Mouse (Mus musculus) neutrophil, adult 59 days (primary cell): ENCODE results near the gene Actr6. TPM values are rescaled to one million over a fixed set of nuclear protein-coding genes. Genes with fewer than 3 reads are reported as not detected.

Source experiments
- total RNA-seq, 2 experiments: library from RNA; stranded (reverse); gene quantifications; 1 replicate in 1 of 2; 2 replicates in 1 of 2; pipeline ENCODE4 v1.2.4; 2023

Actr6 gene
- total RNA-seq = 10 to 100 TPM; 15.5 to 18.9 TPM

DNA sequence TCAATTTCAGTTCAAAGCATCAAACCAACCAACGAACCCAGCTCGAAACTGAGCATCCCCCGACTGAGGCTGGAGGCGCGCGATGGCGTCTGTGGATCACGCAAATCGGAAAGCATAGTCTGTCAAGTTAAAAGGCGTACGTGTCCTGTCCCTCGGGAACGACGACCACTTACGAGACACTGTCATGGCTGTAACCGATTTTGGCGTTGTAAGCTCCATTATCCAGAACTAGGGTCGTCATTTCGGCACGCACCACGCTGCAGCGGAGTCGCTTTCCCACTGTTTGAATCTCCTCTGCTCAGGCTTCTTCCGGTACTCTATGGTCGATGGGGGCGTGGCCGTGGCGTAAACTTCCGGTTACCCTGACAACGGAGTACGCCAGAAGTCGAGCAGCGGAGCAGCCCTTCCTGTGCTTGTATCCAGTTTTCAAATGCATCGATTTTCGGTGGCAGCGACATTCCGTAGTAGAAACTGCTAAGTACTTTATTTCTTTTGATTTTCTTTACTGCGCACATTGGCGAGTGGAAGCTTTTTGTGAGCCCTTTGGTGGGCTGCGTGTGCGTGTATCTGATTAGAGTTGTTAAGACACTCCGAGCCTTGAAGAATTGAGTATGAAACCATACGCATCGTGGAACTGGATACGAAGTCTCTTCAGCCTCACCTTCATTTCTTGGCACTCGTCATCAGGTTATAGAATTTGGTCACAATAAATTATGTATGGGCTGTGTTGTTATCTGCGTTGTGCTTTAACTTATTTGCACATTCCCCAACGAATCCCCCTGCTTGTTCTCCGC lies at the start of gene Actr6:
Actr6 (minus strand) TSS at position 295 of the 794 bp plus-strand sequence.

DNA sequence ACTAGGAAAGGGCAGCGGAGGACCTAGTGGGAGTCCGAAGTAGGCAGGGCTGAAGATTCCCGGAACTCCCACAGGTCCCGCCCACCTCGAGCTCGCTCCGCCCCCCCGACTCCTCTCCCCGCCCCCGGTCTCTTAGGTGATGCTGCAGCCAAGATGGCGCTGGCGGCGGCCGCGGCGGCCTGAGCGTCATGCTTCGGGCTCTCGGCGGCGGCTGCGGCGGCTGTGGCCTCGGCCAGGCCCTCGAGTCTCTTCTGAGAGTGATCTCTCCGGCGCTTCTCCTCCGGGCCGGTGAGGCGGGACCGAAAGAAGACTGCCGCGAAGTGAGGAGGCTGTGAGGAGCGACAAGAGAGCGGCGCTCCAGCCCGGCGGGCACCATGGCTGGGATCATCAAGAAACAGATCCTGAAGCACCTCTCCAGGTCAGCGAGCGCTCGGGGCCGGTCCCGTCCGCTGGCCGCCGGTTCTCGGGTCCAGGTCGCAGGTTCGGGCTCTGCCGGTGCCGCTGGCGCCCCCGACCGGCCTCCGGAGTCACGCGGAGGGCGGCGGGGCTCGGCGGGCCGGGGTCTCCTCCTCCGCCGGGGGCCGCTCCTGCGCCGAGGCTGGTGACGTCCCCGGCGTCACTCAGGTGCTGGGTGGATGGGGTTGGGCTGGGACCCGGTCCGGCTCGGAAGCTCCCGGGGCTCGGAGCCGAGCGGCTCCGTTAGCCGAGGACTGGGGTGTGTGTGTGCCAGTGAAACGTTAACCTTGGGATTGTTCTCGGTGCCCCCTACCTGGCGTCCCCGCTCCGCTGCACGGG lies 13.0 kb upstream of the Actr6 start, which contains the start of gene Uhrf1bp1l:
Uhrf1bp1l (plus strand) TSS at position 121 of the 795 bp plus-strand sequence.

DNA sequence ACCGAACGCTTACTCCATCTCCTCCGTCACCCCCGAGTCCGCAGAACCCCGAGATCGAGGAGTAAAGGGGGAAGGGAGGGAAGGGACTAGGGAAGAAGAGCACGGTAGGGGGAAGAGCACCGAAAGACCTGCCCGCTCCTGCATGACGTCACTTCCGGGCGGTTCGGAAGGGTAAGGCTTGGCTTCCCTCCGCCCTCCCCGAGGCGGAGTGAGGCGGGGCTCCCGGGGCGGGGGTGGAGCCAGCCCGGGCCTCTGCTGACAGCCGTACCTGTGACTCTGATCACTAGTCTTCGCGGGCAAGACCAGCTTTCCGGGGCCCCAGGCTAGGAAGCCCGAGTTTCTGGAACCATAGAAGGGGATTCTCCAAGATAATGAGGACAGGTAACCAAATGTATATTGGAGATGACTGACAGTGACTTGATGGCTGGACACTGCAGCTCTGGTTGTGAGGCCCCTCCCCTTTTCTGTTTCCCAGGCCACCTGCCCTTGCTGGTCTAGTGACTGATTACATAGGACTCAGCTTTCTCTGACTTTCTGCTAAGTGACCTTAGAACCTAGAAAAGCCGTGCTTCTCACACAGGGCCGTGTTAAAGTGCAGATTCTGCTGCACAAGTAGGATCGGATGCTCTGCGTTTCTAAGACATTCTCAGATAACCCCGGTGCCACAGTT lies 45.8 kb downstream of the Actr6 start, which contains the start of gene Scyl2:
Scyl2 (minus strand) TSS at position 147 of the 670 bp plus-strand sequence.

Other genes starting within 250 kb of the Actr6 start
- gene Nr1h4, start 198.7 kb downstream of the Actr6 start, total RNA-seq = not detected
- gene Slc17a8, start 111.0 kb downstream of the Actr6 start, total RNA-seq = not detected
- gene Scyl2, start 46.0 kb downstream of the Actr6 start, total RNA-seq = 10 to 100 TPM; 47.9 to 50.7 TPM
- gene Uhrf1bp1l, start 12.7 kb upstream of the Actr6 start, total RNA-seq = 10 to 100 TPM; 67.6 to 75.9 TPM
- not detected for gene Anks1b, start 141.2 kb upstream of the Actr6 start, total RNA-seq